Mouse (Mus musculus) spleen, adult 2 months (tissue): Measurements from ENCODE around the gene Cenps.

ENCODE experiments used
- CTCF ChIP-seq: fragments of 200-500 bp; IDR thresholded peaks from 2 replicates; pipeline ENCODE4 v1.5.1; 2011; ENCODE audit warnings: mild to moderate bottlenecking, inconsistent platforms; ENCODE audit not compliant: insufficient read depth, insufficient read length, insufficient replicate concordance; ENCODE audit errors: extremely low read depth
- POLR2A ChIP-seq: fragments of 200-500 bp; IDR thresholded peaks from 2 replicates; pipeline ENCODE4 v1.6.1; 2011; ENCODE audit warnings: low read depth, low read length, inconsistent platforms

GRCm38 (mm10) chr4:149173661-149174060, 36.2 kb upstream of the Cenps start:
- TF ChIP-seq CTCF (no peak), POLR2A (no peak)
